Mouse (Mus musculus) natural killer cell, adult 2 months (primary cell): Measurements from ENCODE around the gene Zscan4-ps1.
"Not testable (repeated sequence)": the region's sequence is repeated elsewhere in the genome, so short reads cannot be mapped to it uniquely, and the experiment has no call there.

Experiments
- DNase-seq, 2 experiments: peaks; one replicate each; pipeline ENCODE4 v3.0.0; 2022; ENCODE audit warnings: low spot score in 2 of 2

The Zscan4-ps1 gene

GRCm38 (mm10) chr7:11069591-11069990 is at the start of gene Zscan4-ps1:
Zscan4-ps1 (minus strand) TSS chr7:11069691.
- not testable (repeated sequence) for DNase-seq
